Mouse (Mus musculus) heart, embryonic 12.5 days (tissue): ENCODE measurements at regions not wholly inside any gene's neighbourhood (a gene's known extent, or its start where the extent isn't known, plus 50 kb on each side); places are given as distances from the start of the nearest gene placed in this dataset.
A peak's percentile ranks its signal among the peaks of the same experiment; 100 is the strongest.

Experiments
- ATAC-seq: fragments of 200-750 bp; cut with Nextera tagmentation; 2 replicates; pipeline ENCODE4 v1.8.0; 2017; ENCODE audit warnings: moderate TSS enrichment, moderate library complexity; ENCODE audit not compliant: insufficient number of reproducible peaks, low FRiP score
- H3K27ac ChIP-seq: fragments of 300-500 bp; sonication (generic); 2 replicates; pipeline ENCODE4 v1.5.1; 2016; ENCODE audit warnings: mild to moderate bottlenecking, moderate library complexity; ENCODE audit not compliant: poor library complexity, severe bottlenecking
- H3K27me3 ChIP-seq: fragments of 300-500 bp; sonication (generic); replicated peaks from 2 replicates; pipeline ENCODE4 v1.6.1; 2016; ENCODE audit warnings: mild to moderate bottlenecking, moderate library complexity
- H3K36me3 ChIP-seq: fragments of 300-500 bp; sonication (generic); 2 replicates; pipeline ENCODE4 v1.6.1; 2016; ENCODE audit warnings: mild to moderate bottlenecking, moderate library complexity
- H3K4me1 ChIP-seq: fragments of 300-500 bp; sonication (generic); replicated peaks from 2 replicates; pipeline ENCODE4 v1.6.1; 2016; ENCODE audit warnings: mild to moderate bottlenecking
- H3K4me2 ChIP-seq: fragments of 300-500 bp; sonication (generic); 2 replicates; pipeline ENCODE4 v1.6.1; 2016; ENCODE audit warnings: mild to moderate bottlenecking, moderate library complexity
- H3K4me3 ChIP-seq: fragments of 300-500 bp; sonication (generic); 2 replicates; pipeline ENCODE4 v1.5.1; 2016; ENCODE audit warnings: mild to moderate bottlenecking
- H3K9ac ChIP-seq: fragments of 300-500 bp; sonication (generic); 2 replicates; pipeline ENCODE4 v1.6.1; 2016; ENCODE audit warnings: mild to moderate bottlenecking, moderate library complexity
- H3K9me3 ChIP-seq: fragments of 300-500 bp; sonication (generic); replicated peaks from 2 replicates; pipeline ENCODE4 v1.6.1; 2016; ENCODE audit warnings: mild to moderate bottlenecking, moderate library complexity
- WGBS: fragments of 180-500 bp; shearing (Covaris S2); methylation state at CpG from one replicate; pipeline ENCODE4 v1.1.7; 2016; 5-methylcytosine and 5-hydroxymethylcytosine counted together

- H3K27me3 ChIP-seq, result 0 out of 2 replicates have a peak, but pooled peaks cover 3% of the 10 kb centered on the region
- no peak for ATAC-seq
- H3K4me3 ChIP-seq, result no peak overlapping the region
- 67% methylated on average over 3 of the region's 3 CpGs for WGBS
- H3K27ac ChIP-seq, result no peak overlapping the region
- no peaks in the 10 kb centered on the region for H3K4me1 ChIP-seq
- H3K4me2 ChIP-seq, result no peak overlapping the region
- no peak overlapping the region for H3K9ac ChIP-seq
- no peaks in the 10 kb centered on the region for H3K36me3 ChIP-seq
- H3K9me3 ChIP-seq, result no peaks in the 10 kb centered on the region
Measured at GRCm38 (mm10) chr1:189584831-189585230, 103.1 kb downstream of the Cenpf start.

DNA sequence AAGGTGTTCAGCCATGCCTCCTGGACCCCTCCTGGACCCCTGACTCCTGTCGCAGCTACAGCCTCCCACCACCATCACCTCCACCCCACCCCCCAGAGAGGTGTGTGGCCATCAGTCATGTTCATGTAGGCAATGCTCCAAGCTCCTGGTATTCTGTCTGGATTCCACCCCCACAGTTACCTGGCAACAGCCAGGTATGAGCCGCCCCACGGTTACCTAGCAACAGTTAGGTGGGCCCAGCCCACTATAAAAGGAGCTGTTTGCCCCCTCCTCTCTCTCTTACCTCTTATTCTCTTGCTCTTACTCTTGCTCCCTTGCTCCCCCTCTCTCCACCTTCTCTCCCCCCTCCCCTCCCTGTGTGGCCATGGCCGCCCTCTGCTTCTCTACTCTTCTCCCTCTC is 106.5 kb downstream of the Cenpf start:
- no peaks in the 10 kb centered on the region; the same call in 1 of the 2 replicates for H3K4me1 ChIP-seq
- no peak overlapping the region for H3K4me3 ChIP-seq
- 87% methylated on average over 4 of the region's 4 CpGs for WGBS
- 0 out of 2 replicates have a peak, but pooled peaks cover 3% of the 10 kb centered on the region for H3K27me3 ChIP-seq
- peak overlapping the region; percentile 57; the same call in 1 of the 2 replicates for H3K4me2 ChIP-seq
- ATAC-seq, result no peak
- no peaks in the 10 kb centered on the region for H3K9me3 ChIP-seq
- no peaks in the 10 kb centered on the region for H3K36me3 ChIP-seq
- H3K9ac ChIP-seq, result no peak overlapping the region
- no peak overlapping the region for H3K27ac ChIP-seq

DNA sequence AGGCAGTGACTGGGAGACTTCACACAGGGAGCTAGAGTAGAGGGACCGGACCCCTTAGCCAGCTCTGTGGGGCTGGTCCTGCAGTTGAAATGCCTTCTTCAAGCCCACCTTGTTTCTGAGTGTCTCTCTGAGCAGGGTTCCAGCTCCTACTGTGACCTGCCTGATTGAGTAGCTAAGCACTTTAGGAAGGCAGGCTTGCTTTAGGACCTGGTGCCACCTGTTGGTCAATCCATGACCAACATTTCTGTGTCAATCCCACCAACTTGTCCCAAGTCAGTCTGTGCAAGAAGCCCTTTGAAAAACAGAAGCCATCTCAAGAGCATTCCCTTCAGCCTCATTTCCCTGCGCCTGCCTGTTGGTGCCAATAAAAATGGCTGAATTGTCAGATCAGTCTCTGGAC is 108.5 kb downstream of the Cenpf start:
- 55% methylated on average over 2 of the region's 2 CpGs for WGBS
- Histone ChIP-seq H3K36me3 (no peaks in the 10 kb centered on the region), H3K4me2 (no peak overlapping the region), H3K27ac (no peak overlapping the region), H3K9ac (no peak overlapping the region), H3K4me3 (no peak overlapping the region), H3K9me3 (peaks cover 4% of the 10 kb centered on the region; the same call in 1 of the 2 replicates), H3K4me1 (peaks cover 7% of the 10 kb centered on the region; the same call in 1 of the 2 replicates), H3K27me3 (0 out of 2 replicates have a peak, but pooled peaks cover 3% of the 10 kb centered on the region)
- no peak for ATAC-seq

- Histone ChIP-seq H3K27ac (peak overlapping the region; percentile 49; the same call in 1 of the 2 replicates), H3K36me3 (no peaks in the 10 kb centered on the region), H3K4me3 (no peak overlapping the region), H3K4me1 (peaks cover 7% of the 10 kb centered on the region; the same call in 1 of the 2 replicates), H3K9ac (no peak overlapping the region), H3K4me2 (no peak overlapping the region), H3K9me3 (peaks cover 7% of the 10 kb centered on the region), H3K27me3 (no peaks in the 10 kb centered on the region)
- peak; percentile 64; the same call in 1 of the 2 replicates for ATAC-seq
- 49% methylated on average over 11 of the region's 11 CpGs for WGBS
Measured at GRCm38 (mm10) chr1:189576311-189577002, 111.4 kb downstream of the Cenpf start.

GRCm38 (mm10) chr1:189575525-189576240 is 112.2 kb downstream of the Cenpf start:
- Histone ChIP-seq H3K4me1 (peaks cover 7% of the 10 kb centered on the region; the same call in 1 of the 2 replicates), H3K4me3 (no peak overlapping the region), H3K9ac (no peak overlapping the region), H3K4me2 (no peak overlapping the region), H3K36me3 (no peaks in the 10 kb centered on the region), H3K27me3 (no peaks in the 10 kb centered on the region), H3K27ac (no peak overlapping the region), H3K9me3 (peaks cover 7% of the 10 kb centered on the region)
- 72% methylated on average over 10 of the region's 10 CpGs for WGBS
- ATAC-seq, result no peak

DNA sequence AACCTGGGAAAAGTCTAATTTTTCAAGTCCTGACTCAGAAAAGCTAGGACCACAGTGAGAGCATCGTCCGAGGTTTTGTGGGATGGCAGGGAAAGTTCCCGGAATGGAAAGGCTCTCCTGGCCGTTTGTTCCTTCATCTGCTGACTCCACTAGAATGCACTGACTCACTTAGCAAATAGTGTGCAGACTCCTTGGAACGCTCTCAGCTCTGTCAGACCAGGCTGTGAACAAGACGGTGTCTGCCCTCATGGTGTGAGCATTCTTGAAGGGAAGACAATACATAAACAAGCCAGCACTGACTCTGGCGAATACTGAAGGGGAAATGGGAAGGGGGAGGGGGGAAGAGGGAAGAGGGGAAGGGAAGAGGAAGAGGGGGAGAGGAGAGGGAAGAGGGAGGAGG is 121.4 kb downstream of the Cenpf start:
- no peaks in the 10 kb centered on the region for H3K4me1 ChIP-seq
- H3K27ac ChIP-seq, result no peak overlapping the region
- no peak overlapping the region for H3K4me2 ChIP-seq
- 36% methylated on average over 7 of the region's 7 CpGs for WGBS
- H3K27me3 ChIP-seq, result no peaks in the 10 kb centered on the region
- ATAC-seq, result no peak
- H3K9me3 ChIP-seq, result no peaks in the 10 kb centered on the region
- H3K9ac ChIP-seq, result no peak overlapping the region
- no peak overlapping the region for H3K4me3 ChIP-seq
- no peaks in the 10 kb centered on the region for H3K36me3 ChIP-seq

DNA sequence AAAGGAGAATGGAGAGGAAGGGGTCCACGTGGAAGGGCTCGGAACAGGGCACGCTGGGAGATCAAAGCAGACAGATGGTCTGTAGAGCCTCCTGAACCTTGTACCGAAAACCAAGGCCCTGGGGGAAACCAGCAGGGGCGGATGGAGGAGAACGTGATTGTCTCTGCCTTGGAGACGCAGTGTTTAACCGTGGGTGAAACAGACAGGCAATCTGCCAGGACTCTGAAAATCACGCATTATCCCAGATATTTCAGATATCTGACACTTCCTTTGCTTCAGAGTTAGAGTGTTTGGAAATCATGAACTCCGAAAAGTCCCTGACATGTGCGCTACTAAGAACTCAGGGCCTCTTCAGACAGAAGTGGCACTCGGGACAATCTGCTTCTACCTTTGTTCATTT is 126.1 kb downstream of the Cenpf start:
- peaks cover 6% of the 10 kb centered on the region; the same call in 1 of the 2 replicates for H3K4me1 ChIP-seq
- no peak overlapping the region for H3K9ac ChIP-seq
- no peak overlapping the region for H3K4me3 ChIP-seq
- no peak overlapping the region for H3K4me2 ChIP-seq
- no peak for ATAC-seq
- H3K27me3 ChIP-seq, result no peaks in the 10 kb centered on the region
- H3K9me3 ChIP-seq, result no peaks in the 10 kb centered on the region
- H3K27ac ChIP-seq, result no peak overlapping the region
- 82% methylated on average over 12 of the region's 12 CpGs for WGBS
- no peaks in the 10 kb centered on the region for H3K36me3 ChIP-seq

- H3K36me3 ChIP-seq, result no peaks in the 10 kb centered on the region
- no peak overlapping the region for H3K4me3 ChIP-seq
- H3K9ac ChIP-seq, result no peak overlapping the region
- H3K4me2 ChIP-seq, result peak overlapping the region; percentile 27
- no peak overlapping the region for H3K27ac ChIP-seq
- H3K9me3 ChIP-seq, result 0 out of 2 replicates have a peak, but pooled peaks cover under 1% of the 10 kb centered on the region
- no peak for ATAC-seq
- no peaks in the 10 kb centered on the region for H3K27me3 ChIP-seq
- peaks cover 6% of the 10 kb centered on the region; the same call in 1 of the 2 replicates for H3K4me1 ChIP-seq
- WGBS, result 35% methylated on average over 10 of the region's 10 CpGs
Measured at GRCm38 (mm10) chr1:189560576-189560975, 127.3 kb downstream of the Cenpf start.

- Histone ChIP-seq H3K27me3 (no peaks in the 10 kb centered on the region), H3K9ac (no peak overlapping the region), H3K36me3 (no peaks in the 10 kb centered on the region), H3K4me2 (no peak overlapping the region), H3K4me1 (no peaks in the 10 kb centered on the region), H3K27ac (no peak overlapping the region), H3K9me3 (0 out of 2 replicates have a peak, but pooled peaks cover 3% of the 10 kb centered on the region), H3K4me3 (no peak overlapping the region)
- WGBS, result 81% methylated on average over 9 of the region's 9 CpGs
- ATAC-seq, result no peak
Measured at GRCm38 (mm10) chr1:189550851-189551250, 137.0 kb downstream of the Cenpf start.

- Histone ChIP-seq H3K36me3 (no peaks in the 10 kb centered on the region), H3K4me2 (no peak overlapping the region), H3K27me3 (no peaks in the 10 kb centered on the region), H3K4me3 (no peak overlapping the region), H3K27ac (no peak overlapping the region), H3K9ac (no peak overlapping the region), H3K4me1 (no peaks in the 10 kb centered on the region), H3K9me3 (peaks cover 5% of the 10 kb centered on the region; the same call in 1 of the 2 replicates)
- 75% methylated on average over 2 of the region's 2 CpGs for WGBS
- no peak for ATAC-seq
Measured at GRCm38 (mm10) chr1:189532834-189533233, 130.8 kb upstream of the Kcnk2 start.

GRCm38 (mm10) chr1:189526329-189526728 is 124.3 kb upstream of the Kcnk2 start:
- WGBS, result 77% methylated on average over 5 of the region's 5 CpGs
- ATAC-seq, result no peak
- Histone ChIP-seq H3K4me2 (no peak overlapping the region), H3K9me3 (no peaks in the 10 kb centered on the region; the same call in 1 of the 2 replicates), H3K27me3 (no peaks in the 10 kb centered on the region), H3K36me3 (no peaks in the 10 kb centered on the region), H3K4me3 (no peak overlapping the region), H3K9ac (no peak overlapping the region), H3K4me1 (no peaks in the 10 kb centered on the region), H3K27ac (no peak overlapping the region)
